Mouse (Mus musculus): ENCODE results near the gene Olfr24.
"Not testable (repeated sequence)": the region's sequence is repeated elsewhere in the genome, so short reads cannot be mapped to it uniquely, and the experiment has no call there.

The Olfr24 gene

GRCm38 (mm10) chr9:18763896-18764295 lies at the start of gene Olfr24:
Gene Olfr24, minus strand, starts transcription at chr9:18763996.
- no peak for DNase-seq

- DNase-seq = no peak
Measured at GRCm38 (mm10) chr9:18785316-18785715, 21.5 kb upstream of the Olfr24 start.

- no peak for DNase-seq
Measured at GRCm38 (mm10) chr9:18779476-18779875, 15.7 kb upstream of the Olfr24 start.

- no peak for DNase-seq
Measured at GRCm38 (mm10) chr9:18778981-18779380, 15.2 kb upstream of the Olfr24 start.

GRCm38 (mm10) chr9:18755595-18755994 lies 8.2 kb downstream of the Olfr24 start:
- DNase-seq = no peak

- no peak for DNase-seq
Measured at GRCm38 (mm10) chr9:18744639-18745038, 19.2 kb downstream of the Olfr24 start.

GRCm38 (mm10) chr9:18734177-18734576 lies 29.6 kb downstream of the Olfr24 start:
- not testable (repeated sequence) for DNase-seq

GRCm38 (mm10) chr9:18722712-18723099 lies 41.1 kb downstream of the Olfr24 start:
- DNase-seq = no peak

- DNase-seq = no peak
Measured at GRCm38 (mm10) chr9:18721931-18722711, 41.7 kb downstream of the Olfr24 start.

- no peak for DNase-seq
Measured at GRCm38 (mm10) chr9:18721011-18721410, 42.8 kb downstream of the Olfr24 start.

GRCm38 (mm10) chr9:18705628-18706027 lies 58.2 kb downstream of the Olfr24 start:
- DNase-seq = no peak

Measured in thymus, postnatal 36 days (tissue).